Mouse (Mus musculus): Measurements from ENCODE around the gene Timm44. TPM values are rescaled to one million over a fixed set of nuclear protein-coding genes. Genes with fewer than 3 reads are reported as not detected.

Timm44 gene
- polyA plus RNA-seq (2011; ENCODE audit: insufficient read length, low read depth, missing spikeins) = 62.9 and 73.5 TPM in 2 replicates

- Histone ChIP-seq H3K4me1 (ENCODE audit: control insufficient read depth, insufficient read depth, low read length) (0 out of 2 replicates have a peak, but pooled peaks cover 6% of the 10 kb centered on the region), H3K4me3 (ENCODE audit: insufficient read depth, low read length) (peak within 1 kb of the TSS; percentile 97), H3K27ac (ENCODE audit: insufficient read depth, low read length) (peak within 1 kb of the TSS; percentile 22; the same call in 1 of the 2 replicates)
- no peak for TF ChIP-seq CTCF (IDR thresholded peaks at IDR 0.05; ENCODE audit: borderline replicate concordance, insufficient read depth, low read length)
- peak; percentile 78 for TF ChIP-seq POLR2A (IDR thresholded peaks at IDR 0.05; ENCODE audit: low read depth, low read length)
Measured at GRCm38 (mm10) chr8:4275275-4276110, at the start of gene Timm44. TSS of gene Timm44 (minus strand) at chr8:4275913.

GRCm38 (mm10) chr8:4324983-4325750 lies 49.5 kb upstream of the Timm44 start, which contains the start of the genes Ccl25 and Elavl1:
TSS of gene Ccl25 (plus strand) at chr8:4325210.
TSS of gene Elavl1 (minus strand) at chr8:4325413.
- TF ChIP-seq CTCF (IDR thresholded peaks at IDR 0.05; ENCODE audit: borderline replicate concordance, insufficient read depth, low read length) (no peak), POLR2A (IDR thresholded peaks at IDR 0.05; ENCODE audit: low read depth, low read length) (peak; percentile 97)
- Histone ChIP-seq H3K4me1 (ENCODE audit: control insufficient read depth, insufficient read depth, low read length) (peaks cover 3% of the 10 kb centered on the region), H3K27ac (ENCODE audit: insufficient read depth, low read length) (peak within 1 kb of the TSS; percentile 79), H3K4me3 (ENCODE audit: insufficient read depth, low read length) (peak within 1 kb of the TSS; percentile 93)

- peaks cover 3% of the 10 kb centered on the region for H3K4me1 ChIP-seq (ENCODE audit: control insufficient read depth, insufficient read depth, low read length)
- TF ChIP-seq POLR2A (IDR thresholded peaks at IDR 0.05; ENCODE audit: low read depth, low read length) (no peak), CTCF (IDR thresholded peaks at IDR 0.05; ENCODE audit: borderline replicate concordance, insufficient read depth, low read length) (no peak)
Measured at GRCm38 (mm10) chr8:4324525-4324924, 48.8 kb upstream of the Timm44 start.

GRCm38 (mm10) chr8:4323917-4324316 lies 48.2 kb upstream of the Timm44 start:
- H3K4me3 ChIP-seq (ENCODE audit: insufficient read depth, low read length) = peak overlapping the region; percentile 93
- no peak for TF ChIP-seq POLR2A (IDR thresholded peaks at IDR 0.05; ENCODE audit: low read depth, low read length)
- no peak for TF ChIP-seq CTCF (IDR thresholded peaks at IDR 0.05; ENCODE audit: borderline replicate concordance, insufficient read depth, low read length)
- H3K4me1 ChIP-seq (ENCODE audit: control insufficient read depth, insufficient read depth, low read length) = peaks cover 5% of the 10 kb centered on the region
- peak overlapping the region; percentile 32; the same call in 1 of the 2 replicates for H3K27ac ChIP-seq (ENCODE audit: insufficient read depth, low read length)

More at GRCm38 (mm10) chr8:4324525-4324924, 48.8 kb upstream of the Timm44 start:
- Histone ChIP-seq H3K4me3 (ENCODE audit: insufficient read depth, low read length) (peak overlapping the region; percentile 93), H3K27ac (ENCODE audit: insufficient read depth, low read length) (peak overlapping the region; percentile 32)

GRCm38 (mm10) chr8:4322470-4322869 lies 46.8 kb upstream of the Timm44 start:
- TF ChIP-seq POLR2A (IDR thresholded peaks at IDR 0.05; ENCODE audit: low read depth, low read length) = no peak
- peak; percentile 55; the same call in 1 of the 2 replicates for TF ChIP-seq CTCF (IDR thresholded peaks at IDR 0.05; ENCODE audit: borderline replicate concordance, insufficient read depth, low read length)
- Histone ChIP-seq H3K27ac (ENCODE audit: insufficient read depth, low read length) (no peak overlapping the region), H3K4me3 (ENCODE audit: insufficient read depth, low read length) (no peak overlapping the region), H3K4me1 (ENCODE audit: control insufficient read depth, insufficient read depth, low read length) (peaks cover 8% of the 10 kb centered on the region)

- H3K4me3 ChIP-seq (ENCODE audit: insufficient read depth, low read length) = no peak overlapping the region
Measured at GRCm38 (mm10) chr8:4321031-4321430, 45.3 kb upstream of the Timm44 start.

GRCm38 (mm10) chr8:4320404-4320803 lies 44.7 kb upstream of the Timm44 start:
- Histone ChIP-seq H3K27ac (ENCODE audit: insufficient read depth, low read length) (no peak overlapping the region), H3K4me3 (ENCODE audit: insufficient read depth, low read length) (no peak overlapping the region), H3K4me1 (ENCODE audit: control insufficient read depth, insufficient read depth, low read length) (peaks cover 8% of the 10 kb centered on the region)
- TF ChIP-seq POLR2A (IDR thresholded peaks at IDR 0.05; ENCODE audit: low read depth, low read length) (no peak), CTCF (IDR thresholded peaks at IDR 0.05; ENCODE audit: borderline replicate concordance, insufficient read depth, low read length) (no peak)

More at GRCm38 (mm10) chr8:4321031-4321430, 45.3 kb upstream of the Timm44 start:
- H3K4me1 ChIP-seq (ENCODE audit: control insufficient read depth, insufficient read depth, low read length) = peaks cover 8% of the 10 kb centered on the region
- no peak overlapping the region for H3K27ac ChIP-seq (ENCODE audit: insufficient read depth, low read length)
- no peak for TF ChIP-seq CTCF (IDR thresholded peaks at IDR 0.05; ENCODE audit: borderline replicate concordance, insufficient read depth, low read length)

- no peak for TF ChIP-seq CTCF (IDR thresholded peaks at IDR 0.05; ENCODE audit: borderline replicate concordance, insufficient read depth, low read length)
- TF ChIP-seq POLR2A (IDR thresholded peaks at IDR 0.05; ENCODE audit: low read depth, low read length) = no peak
- no peak overlapping the region for H3K27ac ChIP-seq (ENCODE audit: insufficient read depth, low read length)
- H3K4me3 ChIP-seq (ENCODE audit: insufficient read depth, low read length) = no peak overlapping the region
- peaks cover 11% of the 10 kb centered on the region for H3K4me1 ChIP-seq (ENCODE audit: control insufficient read depth, insufficient read depth, low read length)
Measured at GRCm38 (mm10) chr8:4319573-4319872, 43.8 kb upstream of the Timm44 start.

- no peak overlapping the region for H3K4me3 ChIP-seq (ENCODE audit: insufficient read depth, low read length)
- 0 out of 2 replicates have a peak overlapping the region, but pooled peaks have one; percentile 11 for H3K27ac ChIP-seq (ENCODE audit: insufficient read depth, low read length)
- no peak for TF ChIP-seq CTCF (IDR thresholded peaks at IDR 0.05; ENCODE audit: borderline replicate concordance, insufficient read depth, low read length)
- TF ChIP-seq POLR2A (IDR thresholded peaks at IDR 0.05; ENCODE audit: low read depth, low read length) = no peak
- peaks cover 14% of the 10 kb centered on the region for H3K4me1 ChIP-seq (ENCODE audit: control insufficient read depth, insufficient read depth, low read length)
Measured at GRCm38 (mm10) chr8:4318796-4319572, 43.3 kb upstream of the Timm44 start.
